Mouse (Mus musculus): ENCODE results near the gene C1qtnf4.

GRCm38 (mm10) chr2:90843666-90844065 lies 42.0 kb upstream of the C1qtnf4 start:
- no peak for TF ChIP-seq CTCF (IDR thresholded peaks at IDR 0.05; ENCODE audit: low read depth)
- TF ChIP-seq EP300 (IDR thresholded peaks at IDR 0.05; ENCODE audit: low read depth): no peak

Measured in liver, postnatal 0 days (tissue).